Comparison of ENCODE assay signal across 8 mouse cellular contexts in genomic region chr19:21654788-21655187, GRCm38 (mm10). TPM values are rescaled to one million over a fixed set of nuclear protein-coding genes. Genes with fewer than 3 reads are reported as not detected.
DNase-seq lines count a peak whose midpoint lies in the region; ATAC-seq and TF ChIP-seq lines count a peak whose summit lies in the region.

No protein-coding gene starts in this region.

- 20% methylated on average over 7 of the region's 7 CpGs for WGBS in lung, adult 2 months
- WGBS in embryonic facial prominence, embryonic 15.5 days, result 71% methylated on average over 7 of the region's 7 CpGs
- 38% methylated on average over 7 of the region's 7 CpGs for WGBS in intestine, postnatal 0 days
- 58% methylated on average over 7 of the region's 7 CpGs for WGBS in neural tube, embryonic 13.5 days

- no peak for TF ChIP-seq POLR2A in lung, adult 2 months (IDR thresholded peaks at IDR 0.05; ENCODE audit: borderline replicate concordance, extremely low read depth, low read depth, low read length)

- H3K9ac ChIP-seq in embryonic facial prominence, embryonic 15.5 days, result no peak overlapping the region
- H3K9ac ChIP-seq in intestine, postnatal 0 days (ENCODE audit: low read depth, low read length), result no peak overlapping the region
- H3K9ac ChIP-seq in neural tube, embryonic 13.5 days, result peak overlapping the region; percentile 97

- no peaks in the 10 kb centered on the region for H3K27me3 ChIP-seq in embryonic facial prominence, embryonic 15.5 days
- no peaks in the 10 kb centered on the region for H3K27me3 ChIP-seq in intestine, postnatal 0 days (replicated peaks; ENCODE audit: control insufficient read depth, insufficient read depth, low read length)
- no peaks in the 10 kb centered on the region for H3K27me3 ChIP-seq in neural tube, embryonic 13.5 days

- H3K4me1 ChIP-seq in lung, adult 2 months (ENCODE audit: control insufficient read depth, insufficient read depth, low read length), result peaks cover 15% of the 10 kb centered on the region
- peaks cover 15% of the 10 kb centered on the region for H3K4me1 ChIP-seq in embryonic facial prominence, embryonic 15.5 days
- no peaks in the 10 kb centered on the region; the same call in 1 of the 2 replicates for H3K4me1 ChIP-seq in intestine, postnatal 0 days (replicated peaks; ENCODE audit: control insufficient read depth, insufficient read depth, low read length)
- peaks cover 47% of the 10 kb centered on the region for H3K4me1 ChIP-seq in neural tube, embryonic 13.5 days (replicated peaks)

- H3K4me2 ChIP-seq in embryonic facial prominence, embryonic 15.5 days (replicated peaks), result peak overlapping the region; percentile 52
- peak overlapping the region; percentile 74 for H3K4me2 ChIP-seq in intestine, postnatal 0 days (replicated peaks; ENCODE audit: low read depth)
- H3K4me2 ChIP-seq in neural tube, embryonic 13.5 days, result peak overlapping the region; percentile 68

- no peak overlapping the region for H3K27ac ChIP-seq in embryonic facial prominence, embryonic 15.5 days (replicated peaks)
- H3K27ac ChIP-seq in intestine, postnatal 0 days (ENCODE audit: low read depth, low read length), result no peak overlapping the region
- H3K27ac ChIP-seq in neural tube, embryonic 13.5 days (replicated peaks), result no peak overlapping the region

- TF ChIP-seq CTCF in lung, adult 2 months (IDR thresholded peaks at IDR 0.05; ENCODE audit: insufficient read depth, low read length), result no peak
- no peak for TF ChIP-seq CTCF in intestine, postnatal 0 days (IDR thresholded peaks at IDR 0.05; ENCODE audit: low read depth)

- no peaks in the 10 kb centered on the region for H3K36me3 ChIP-seq in embryonic facial prominence, embryonic 15.5 days
- no peaks in the 10 kb centered on the region for H3K36me3 ChIP-seq in intestine, postnatal 0 days (ENCODE audit: control insufficient read depth, insufficient read depth)
- H3K36me3 ChIP-seq in neural tube, embryonic 13.5 days, result no peaks in the 10 kb centered on the region

- H3K4me3 ChIP-seq in lung, adult 2 months (replicated peaks; ENCODE audit: extremely low read depth, low read depth, low read length), result peak overlapping the region; percentile 48
- peak overlapping the region; percentile 89 for H3K4me3 ChIP-seq in embryonic facial prominence, embryonic 15.5 days (replicated peaks)
- H3K4me3 ChIP-seq in intestine, postnatal 0 days (ENCODE audit: low read depth, low read length), result peak overlapping the region; percentile 94
- H3K4me3 ChIP-seq in neural tube, embryonic 13.5 days, result peak overlapping the region; percentile 93

- no peak for ATAC-seq in embryonic facial prominence, embryonic 15.5 days (ENCODE audit: insufficient number of reproducible peaks, low FRiP score, low TSS enrichment, low read depth)
- no peak for ATAC-seq in intestine, postnatal 0 days
- no peak for ATAC-seq in neural tube, embryonic 13.5 days (ENCODE audit: low read depth)
- no peak for ATAC-seq in cerebellum, adult (ENCODE audit: insufficient number of reproducible peaks, low FRiP score, low TSS enrichment)

- no peaks in the 10 kb centered on the region for H3K9me3 ChIP-seq in embryonic facial prominence, embryonic 15.5 days (replicated peaks)
- no peaks in the 10 kb centered on the region for H3K9me3 ChIP-seq in intestine, postnatal 0 days (ENCODE audit: control insufficient read depth)
- no peaks in the 10 kb centered on the region for H3K9me3 ChIP-seq in neural tube, embryonic 13.5 days

- DNase-seq in lung, adult 2 months, result no peak
- DNase-seq in lung, postnatal 36 days, result no peak
- no peak for DNase-seq in c-Kit-positive CD71-positive TER-119-positive erythroid progenitor cells, embryonic 14.5 days (ENCODE audit: low spot score)
- no peak for DNase-seq in adrenal gland, adult 18-20 months (ENCODE audit: low spot score in 2 of 2)

RNA-seq across cellular contexts. Expression of gene Abhd17b, which starts 1.8 kb away (rescaled TPM):
- polyA plus RNA-seq in lung, adult 2 months (2012; rRNA removed), result 11.9 and 12.6 TPM in 2 replicates
- polyA plus RNA-seq in embryonic facial prominence, embryonic 15.5 days (2015; fragmentation: Nextera tagmentation; extraction: Ambion mirVana), result 31.8 and 32.6 TPM in 2 replicates
- 26.0 and 29.1 TPM in 2 replicates for polyA plus RNA-seq in intestine, postnatal 0 days (2015; fragmentation: Nextera tagmentation; extraction: Ambion mirVana)
- 42.2 and 43.0 TPM in 2 replicates for polyA plus RNA-seq in neural tube, embryonic 13.5 days (2015; fragmentation: Nextera tagmentation; extraction: Ambion mirVana)
- 10 to 100 TPM; 31.8 to 42.6 TPM for total RNA-seq in adrenal gland, adult 18-20 months (2021)

RNA-seq across cellular contexts. Expression of gene 1110059E24Rik, which starts 2.0 kb away (rescaled TPM):
- polyA plus RNA-seq in lung, adult 2 months (2012; rRNA removed), result 3.5 and 6.1 TPM in 2 replicates
- 46.4 and 49.8 TPM in 2 replicates for polyA plus RNA-seq in embryonic facial prominence, embryonic 15.5 days (2015; fragmentation: Nextera tagmentation; extraction: Ambion mirVana)
- 45.9 and 46.5 TPM in 2 replicates for polyA plus RNA-seq in intestine, postnatal 0 days (2015; fragmentation: Nextera tagmentation; extraction: Ambion mirVana)
- 54.8 and 63.1 TPM in 2 replicates for polyA plus RNA-seq in neural tube, embryonic 13.5 days (2015; fragmentation: Nextera tagmentation; extraction: Ambion mirVana)
- 10 to 100 TPM; 20.8 TPM for total RNA-seq in adrenal gland, adult 18-20 months (2021)
